In genomic region chr13:36163898-36164297, GRCm38 (mm10) we compare ENCODE assay signal across 24 mouse cellular contexts.
"Had no signal": no experiment of that assay in that cellular context is flagged by ENCODE, and none has a peak within 500 bp of the region (broad histone marks: within the 10 kb centered on the region; RNA-seq: fewer than 3 reads in every experiment).

No protein-coding gene starts in this region.

- H3K4me2 ChIP-seq: embryonic facial prominence, embryonic 12.5 days; embryonic facial prominence, embryonic 13.5 days; embryonic facial prominence, embryonic 15.5 days; forebrain, embryonic 12.5 days; forebrain, embryonic 13.5 days; forebrain, embryonic 15.5 days; heart, embryonic 11.5 days had no signal

- DNase-seq: cerebellum, postnatal 14 days; cerebellum, postnatal 25 days; cerebellum, postnatal 36 days; embryo, embryonic 11 days; forebrain, postnatal 0 days; gastrocnemius, adult 2 months; gastrocnemius, postnatal 10 days; gastrocnemius, postnatal 14 days; gastrocnemius, postnatal 25 days; gastrocnemius, postnatal 36 days; heart, adult 11 months; heart, adult 18-20 months; heart, adult 2 months had no signal

- H3K4me1 ChIP-seq: embryonic facial prominence, embryonic 10.5 days; embryonic facial prominence, embryonic 12.5 days; embryonic facial prominence, embryonic 13.5 days; embryonic facial prominence, embryonic 15.5 days; forebrain, embryonic 10.5 days; forebrain, embryonic 12.5 days; forebrain, embryonic 13.5 days; heart, embryonic 10.5 days had no signal

- H3K27ac ChIP-seq: embryonic facial prominence, embryonic 10.5 days; embryonic facial prominence, embryonic 12.5 days; embryonic facial prominence, embryonic 13.5 days; embryonic facial prominence, embryonic 15.5 days; forebrain, embryonic 10.5 days; forebrain, embryonic 12.5 days; forebrain, embryonic 13.5 days; gastrocnemius, adult 2 months; heart, adult 2 months; heart, embryonic 10.5 days had no signal

- H3K9ac ChIP-seq: embryonic facial prominence, embryonic 12.5 days; embryonic facial prominence, embryonic 13.5 days; embryonic facial prominence, embryonic 15.5 days; forebrain, embryonic 12.5 days; forebrain, embryonic 13.5 days; forebrain, embryonic 15.5 days; forebrain, postnatal 0 days had no signal

- H3K4me3 ChIP-seq: embryonic facial prominence, embryonic 10.5 days; embryonic facial prominence, embryonic 12.5 days; embryonic facial prominence, embryonic 13.5 days; embryonic facial prominence, embryonic 15.5 days; erythroblast, embryonic 14.5 days; forebrain, embryonic 10.5 days; forebrain, embryonic 12.5 days; forebrain, embryonic 13.5 days; forebrain, embryonic 15.5 days; gastrocnemius, adult 2 months; heart, adult 2 months; heart, embryonic 10.5 days had no signal

- H3K27me3 ChIP-seq: embryonic facial prominence, embryonic 12.5 days; embryonic facial prominence, embryonic 13.5 days; embryonic facial prominence, embryonic 15.5 days; forebrain, embryonic 12.5 days; forebrain, embryonic 13.5 days; forebrain, embryonic 15.5 days had no signal

- H3K36me3 ChIP-seq: embryonic facial prominence, embryonic 10.5 days; embryonic facial prominence, embryonic 12.5 days; embryonic facial prominence, embryonic 13.5 days; embryonic facial prominence, embryonic 15.5 days; forebrain, embryonic 10.5 days; forebrain, embryonic 12.5 days; forebrain, embryonic 15.5 days; heart, embryonic 10.5 days had no signal

- H3K9me3 ChIP-seq: embryonic facial prominence, embryonic 10.5 days; embryonic facial prominence, embryonic 12.5 days; embryonic facial prominence, embryonic 13.5 days; embryonic facial prominence, embryonic 15.5 days; forebrain, embryonic 10.5 days; forebrain, embryonic 12.5 days; forebrain, embryonic 13.5 days; forebrain, embryonic 15.5 days; heart, embryonic 10.5 days had no signal
